Mouse (Mus musculus) bone marrow, adult 2 months (tissue): Measurements from ENCODE around the gene Ncapd3.

Experiments used
- CTCF ChIP-seq: fragments of 200-500 bp; IDR thresholded peaks from 2 replicates; pipeline ENCODE4 v1.5.1; 2011; ENCODE audit warnings: low read length, control low read depth; ENCODE audit not compliant: control insufficient read depth, insufficient read depth
- POLR2A ChIP-seq: fragments of 200-500 bp; IDR thresholded peaks from 2 replicates; pipeline ENCODE4 v1.6.1; 2011; ENCODE audit warnings: low read depth, mild to moderate bottlenecking, control low read depth, low read length, borderline replicate concordance; ENCODE audit not compliant: control insufficient read depth

DNA sequence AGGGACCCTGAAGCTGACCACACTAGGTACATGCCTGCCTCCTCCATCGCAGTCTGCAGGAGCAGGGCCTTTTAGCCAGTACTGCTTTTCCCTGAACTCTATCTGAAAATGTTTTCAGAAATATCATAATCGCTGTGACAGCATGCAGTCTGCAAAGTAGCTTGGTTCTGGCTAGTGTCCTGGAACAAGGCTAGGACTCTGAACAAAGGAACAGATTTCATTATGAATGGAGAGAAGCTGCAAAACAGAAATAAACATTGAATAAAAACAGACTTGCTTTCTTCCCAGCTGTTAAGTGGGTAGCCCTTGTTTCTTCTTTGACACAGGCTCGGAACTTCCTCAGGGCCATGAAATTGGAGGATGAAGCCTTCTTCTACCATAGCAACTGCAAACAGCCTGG is 24.7 kb upstream of the Ncapd3 start:
- TF ChIP-seq CTCF (no peak), POLR2A (no peak)
